Mouse (Mus musculus) stomach, embryonic 16.5 days (tissue): Measurements from ENCODE around the gene Cit. TPM values are rescaled to one million over a fixed set of nuclear protein-coding genes. Genes with fewer than 3 reads are reported as not detected.
A peak's percentile ranks its signal among the peaks of the same experiment; 100 is the strongest.

ENCODE experiments used
- ATAC-seq: fragments of 200-750 bp; cut with Nextera tagmentation; 2 replicates; pipeline ENCODE4 v1.8.0; 2017; ENCODE audit warnings: moderate number of reproducible peaks, moderate TSS enrichment; ENCODE audit not compliant: insufficient read depth, low FRiP score
- H3K27ac ChIP-seq: fragments of 300-500 bp; sonication (generic); 2 replicates; pipeline ENCODE4 v1.5.1; 2014; ENCODE audit warnings: low read length
- H3K27me3 ChIP-seq: fragments of 300-500 bp; sonication (generic); 2 replicates; pipeline ENCODE4 v1.6.1; 2014; ENCODE audit warnings: low read length, control low read depth, mixed read lengths; ENCODE audit not compliant: control insufficient read depth, insufficient read depth
- H3K36me3 ChIP-seq: fragments of 300-500 bp; sonication (generic); 2 replicates; pipeline ENCODE4 v1.6.1; 2014; ENCODE audit warnings: low read length; ENCODE audit not compliant: control insufficient read depth, insufficient read depth
- H3K4me1 ChIP-seq: fragments of 300-500 bp; sonication (generic); 2 replicates; pipeline ENCODE4 v1.6.1; 2014; ENCODE audit warnings: low read length, control low read depth, mixed read lengths; ENCODE audit not compliant: control insufficient read depth, insufficient read depth
- H3K4me2 ChIP-seq: fragments of 300-500 bp; sonication (generic); 2 replicates; pipeline ENCODE4 v1.6.1; 2014; ENCODE audit warnings: low read depth, low read length, mixed read lengths
- H3K4me3 ChIP-seq: fragments of 300-500 bp; sonication (generic); replicated peaks from 2 replicates; pipeline ENCODE4 v1.5.1; 2014; ENCODE audit warnings: mild to moderate bottlenecking, low read length
- H3K9ac ChIP-seq: fragments of 300-500 bp; sonication (generic); 2 replicates; pipeline ENCODE4 v1.6.1; 2014; ENCODE audit warnings: low read length
- H3K9me3 ChIP-seq: fragments of 300-500 bp; sonication (generic); replicated peaks from 2 replicates; pipeline ENCODE4 v1.6.1; 2016; ENCODE audit warnings: low read length, control low read depth; ENCODE audit not compliant: control insufficient read depth
- WGBS: fragments of 180-500 bp; shearing (Covaris S2); extraction: QIAGEN DNeasy Blood & Tissue Kit; methylation state at CpG from one replicate; pipeline ENCODE4 v1.1.7; 2014; 5-methylcytosine and 5-hydroxymethylcytosine counted together
- polyA plus RNA-seq: library from polyadenylated mRNA; unstranded; fragments of >200 nt; fragmentation: Nextera tagmentation; extraction: Ambion mirVana; gene quantifications from 2 replicates; pipeline ENCODE4 v1.2.1, GENCODE M21; 2015

Gene Cit
- polyA plus RNA-seq, 1 experiment from 2014 or later = 27.9 TPM

DNA sequence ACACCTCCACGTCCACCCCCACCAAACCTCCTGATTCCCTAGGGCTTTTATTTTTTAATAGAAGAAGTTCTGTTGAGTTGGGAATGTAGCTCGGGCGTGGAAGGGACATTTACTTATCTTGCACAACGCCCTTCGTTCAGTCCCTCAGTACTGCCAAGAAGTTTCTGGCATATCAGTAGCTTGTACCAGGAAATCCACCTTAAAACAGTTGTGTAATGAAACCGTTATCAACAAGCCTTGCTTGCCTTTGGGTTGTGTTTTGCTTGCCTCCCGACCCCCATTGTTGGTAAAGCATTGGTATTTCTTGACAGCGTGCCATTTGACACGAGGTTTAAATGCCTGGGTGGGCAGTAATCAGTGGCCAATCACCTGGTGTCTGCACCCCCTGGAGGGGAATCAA, 39.4 kb downstream of the Cit start:
- H3K27ac ChIP-seq = no peak overlapping the region
- H3K36me3 ChIP-seq = peaks cover 6% of the 10 kb centered on the region; the same call in 1 of the 2 replicates
- H3K9ac ChIP-seq = no peak overlapping the region
- 78% methylated on average over 9 of the region's 9 CpGs for WGBS
- no peaks in the 10 kb centered on the region for H3K4me1 ChIP-seq
- no peaks in the 10 kb centered on the region for H3K9me3 ChIP-seq
- no peak overlapping the region for H3K4me2 ChIP-seq
- H3K27me3 ChIP-seq = no peaks in the 10 kb centered on the region
- H3K4me3 ChIP-seq = no peak overlapping the region
- no peak for ATAC-seq

DNA sequence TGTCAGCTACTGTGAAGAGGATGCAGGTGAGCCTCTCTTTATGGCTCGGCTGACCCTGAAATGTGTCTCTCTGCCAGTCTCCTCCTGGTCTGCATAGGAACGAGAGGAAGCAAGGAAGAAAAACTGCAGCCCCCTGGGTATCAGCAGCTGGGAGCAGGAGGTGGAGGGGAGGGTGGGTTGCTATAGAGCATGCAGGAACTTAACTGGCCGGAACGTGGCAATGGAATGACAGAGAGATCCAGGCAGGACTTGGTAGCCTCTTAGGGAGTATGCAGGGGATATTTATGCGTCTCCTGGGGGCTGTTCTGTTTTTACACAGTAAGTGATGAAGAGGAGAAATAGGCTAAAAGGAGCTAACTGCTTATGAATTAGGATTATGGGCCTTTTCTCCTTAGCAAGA, 48.7 kb downstream of the Cit start:
- H3K27me3 ChIP-seq = no peaks in the 10 kb centered on the region
- H3K4me1 ChIP-seq = no peaks in the 10 kb centered on the region
- H3K9me3 ChIP-seq = no peaks in the 10 kb centered on the region
- no peaks in the 10 kb centered on the region for H3K36me3 ChIP-seq
- 73% methylated on average over 5 of the region's 5 CpGs for WGBS
- H3K27ac ChIP-seq = no peak overlapping the region
- no peak overlapping the region for H3K4me2 ChIP-seq
- ATAC-seq = no peak
- H3K4me3 ChIP-seq = no peak overlapping the region
- H3K9ac ChIP-seq = no peak overlapping the region

DNA sequence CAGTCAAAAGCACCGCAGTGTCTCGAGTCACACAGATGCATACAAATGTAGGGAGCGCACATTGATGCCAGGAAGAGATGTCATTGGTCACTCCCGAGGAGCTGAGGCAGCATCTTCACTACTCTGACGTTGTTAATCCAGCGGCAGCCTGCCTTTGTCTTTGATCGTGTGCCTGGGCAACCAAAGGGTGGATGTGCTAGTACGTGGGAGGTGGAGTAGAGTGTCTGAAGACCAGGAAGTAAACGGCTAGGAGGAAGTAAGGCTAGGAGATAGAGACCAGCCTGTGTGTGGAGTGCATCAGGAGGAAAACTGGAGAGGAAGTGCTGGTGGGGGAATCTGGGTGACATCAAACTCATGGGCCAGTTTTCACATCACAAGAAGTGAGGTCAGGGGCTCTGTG, 52.0 kb downstream of the Cit start:
- H3K4me1 ChIP-seq = no peaks in the 10 kb centered on the region
- H3K36me3 ChIP-seq = 0 out of 2 replicates have a peak, but pooled peaks cover 2% of the 10 kb centered on the region
- WGBS = 67% methylated on average over 9 of the region's 9 CpGs
- H3K27me3 ChIP-seq = no peaks in the 10 kb centered on the region
- no peak for ATAC-seq
- H3K27ac ChIP-seq = no peak overlapping the region
- no peaks in the 10 kb centered on the region for H3K9me3 ChIP-seq
- no peak overlapping the region for H3K4me3 ChIP-seq
- no peak overlapping the region for H3K9ac ChIP-seq
- no peak overlapping the region for H3K4me2 ChIP-seq

GRCm38 (mm10) chr5:115907037-115908009, 62.2 kb downstream of the Cit start:
- Histone ChIP-seq H3K4me2 (peak overlapping the region; percentile 71), H3K4me1 (peaks cover 17% of the 10 kb centered on the region), H3K27ac (no peak overlapping the region), H3K27me3 (no peaks in the 10 kb centered on the region), H3K36me3 (no peaks in the 10 kb centered on the region), H3K9ac (peak overlapping the region; percentile 49), H3K9me3 (no peaks in the 10 kb centered on the region), H3K4me3 (peak overlapping the region; percentile 35)
- 11% methylated on average over 38 of the region's 38 CpGs for WGBS
- peak; percentile 52 for ATAC-seq

DNA sequence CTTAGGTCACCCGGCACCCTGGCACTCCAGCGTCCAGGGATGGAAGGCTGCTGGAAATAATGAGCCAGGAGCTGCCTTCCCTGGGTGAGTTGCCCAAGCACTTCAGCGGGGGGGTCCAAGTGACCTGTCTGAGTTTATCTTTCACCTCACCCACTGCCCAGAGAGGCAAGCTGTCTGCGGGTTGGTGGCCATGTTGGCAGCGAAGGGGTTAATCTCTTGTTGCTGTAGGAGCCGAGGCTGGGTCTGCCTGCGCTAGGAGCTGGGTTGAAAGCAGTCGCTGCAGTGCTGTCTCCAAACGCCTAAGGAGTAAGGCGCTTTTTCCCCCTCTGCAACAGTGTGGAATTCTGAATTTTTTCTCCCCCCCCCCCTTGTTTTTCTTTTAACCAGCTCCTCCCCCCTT, 63.2 kb downstream of the Cit start:
- ATAC-seq = no peak
- H3K27me3 ChIP-seq = no peaks in the 10 kb centered on the region
- no peaks in the 10 kb centered on the region for H3K36me3 ChIP-seq
- no peak overlapping the region; the same call in 1 of the 2 replicates for H3K4me3 ChIP-seq
- no peaks in the 10 kb centered on the region for H3K9me3 ChIP-seq
- H3K9ac ChIP-seq = no peak overlapping the region
- 25% methylated on average over 10 of the region's 10 CpGs for WGBS
- no peak overlapping the region for H3K27ac ChIP-seq
- H3K4me1 ChIP-seq = peaks cover 17% of the 10 kb centered on the region
- peak overlapping the region; percentile 71; the same call in 1 of the 2 replicates for H3K4me2 ChIP-seq

DNA sequence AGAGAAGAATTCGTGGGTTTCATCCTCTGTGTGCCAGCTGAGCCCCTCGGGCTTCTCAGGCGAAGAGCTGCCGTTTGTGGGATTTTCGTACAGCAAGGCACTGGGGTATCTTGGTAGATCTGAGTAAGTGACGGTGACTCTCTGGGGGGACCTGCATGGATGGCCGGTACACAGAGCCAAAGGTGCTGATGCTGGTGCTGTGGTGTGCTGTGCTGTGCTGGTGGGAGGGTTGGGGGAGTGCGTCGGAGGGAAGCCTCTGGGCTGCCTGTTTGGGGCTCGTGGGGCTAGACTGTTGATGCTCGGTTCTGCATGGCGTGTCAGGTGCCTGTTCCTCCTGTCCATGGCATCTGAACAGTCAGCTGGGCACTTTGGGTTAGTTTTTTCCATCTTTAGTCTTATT, 63.6 kb downstream of the Cit start:
- no peak for ATAC-seq
- peaks cover 17% of the 10 kb centered on the region for H3K4me1 ChIP-seq
- no peak overlapping the region for H3K27ac ChIP-seq
- no peaks in the 10 kb centered on the region for H3K27me3 ChIP-seq
- 53% methylated on average over 12 of the region's 12 CpGs for WGBS
- no peak overlapping the region for H3K4me2 ChIP-seq
- no peaks in the 10 kb centered on the region for H3K36me3 ChIP-seq
- no peak overlapping the region for H3K4me3 ChIP-seq
- no peaks in the 10 kb centered on the region for H3K9me3 ChIP-seq
- no peak overlapping the region for H3K9ac ChIP-seq

DNA sequence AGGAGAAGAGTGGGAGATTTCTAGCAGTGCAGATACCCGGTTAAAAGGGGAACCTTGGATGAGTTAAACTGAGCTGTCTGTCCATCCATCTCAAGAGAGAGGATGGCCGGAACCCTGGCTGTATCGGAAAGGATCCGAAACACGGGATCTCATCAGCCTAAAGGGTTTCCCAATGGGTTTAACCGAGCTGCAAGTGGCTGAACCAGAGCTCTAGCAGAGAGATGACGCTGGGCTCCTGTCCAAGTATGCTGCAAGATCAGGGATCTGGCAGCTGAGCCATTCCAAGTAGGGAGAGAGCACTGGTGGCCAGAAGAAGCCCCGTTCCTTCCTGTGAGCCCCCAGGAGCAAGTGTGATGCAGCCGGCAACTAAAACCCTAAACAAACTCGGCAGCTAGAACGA, 64.0 kb downstream of the Cit start:
- Histone ChIP-seq H3K9me3 (no peaks in the 10 kb centered on the region), H3K9ac (no peak overlapping the region), H3K4me2 (no peak overlapping the region), H3K27me3 (no peaks in the 10 kb centered on the region), H3K4me3 (no peak overlapping the region), H3K4me1 (peaks cover 17% of the 10 kb centered on the region), H3K36me3 (no peaks in the 10 kb centered on the region), H3K27ac (no peak overlapping the region)
- WGBS = 51% methylated on average over 11 of the region's 11 CpGs
- ATAC-seq = no peak

DNA sequence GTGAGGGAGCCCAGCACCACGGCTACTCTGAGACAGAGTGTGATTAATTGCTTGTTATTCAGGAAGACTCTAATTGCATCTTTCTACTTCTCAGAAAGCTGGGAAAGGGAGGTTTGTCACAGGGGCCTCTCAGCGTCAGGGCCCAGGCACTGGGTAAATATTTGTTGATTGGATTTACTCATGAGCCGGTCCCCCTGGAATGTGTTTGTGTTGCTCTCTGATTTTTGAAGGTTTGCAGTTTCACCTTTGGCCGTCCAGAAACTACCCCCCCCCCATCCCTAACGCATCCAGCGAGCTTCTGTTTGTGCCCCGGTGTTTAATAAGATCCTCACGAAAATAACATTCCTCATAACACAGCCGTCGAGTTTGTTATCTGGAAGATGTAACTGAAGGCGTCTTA, 65.4 kb downstream of the Cit start:
- no peak for ATAC-seq
- no peak overlapping the region for H3K4me2 ChIP-seq
- no peak overlapping the region for H3K9ac ChIP-seq
- H3K27me3 ChIP-seq = no peaks in the 10 kb centered on the region
- H3K36me3 ChIP-seq = no peaks in the 10 kb centered on the region
- no peak overlapping the region for H3K27ac ChIP-seq
- no peaks in the 10 kb centered on the region for H3K9me3 ChIP-seq
- WGBS = 29% methylated on average over 11 of the region's 11 CpGs
- H3K4me1 ChIP-seq = peaks cover 17% of the 10 kb centered on the region
- no peak overlapping the region for H3K4me3 ChIP-seq

- WGBS = 80% methylated on average over 5 of the region's 5 CpGs
Measured at GRCm38 (mm10) chr5:115915481-115915880, 70.4 kb downstream of the Cit start.

More at GRCm38 (mm10) chr5:115915481-115915880, 70.4 kb downstream of the Cit start:
- Histone ChIP-seq H3K9ac (no peak overlapping the region), H3K4me3 (no peak overlapping the region), H3K36me3 (no peaks in the 10 kb centered on the region), H3K27me3 (no peaks in the 10 kb centered on the region), H3K4me2 (no peak overlapping the region), H3K9me3 (no peaks in the 10 kb centered on the region), H3K27ac (no peak overlapping the region), H3K4me1 (no peaks in the 10 kb centered on the region)
- ATAC-seq = no peak
